Comparison of ENCODE assay signal across 33 mouse cellular contexts in the genomic region with DNA sequence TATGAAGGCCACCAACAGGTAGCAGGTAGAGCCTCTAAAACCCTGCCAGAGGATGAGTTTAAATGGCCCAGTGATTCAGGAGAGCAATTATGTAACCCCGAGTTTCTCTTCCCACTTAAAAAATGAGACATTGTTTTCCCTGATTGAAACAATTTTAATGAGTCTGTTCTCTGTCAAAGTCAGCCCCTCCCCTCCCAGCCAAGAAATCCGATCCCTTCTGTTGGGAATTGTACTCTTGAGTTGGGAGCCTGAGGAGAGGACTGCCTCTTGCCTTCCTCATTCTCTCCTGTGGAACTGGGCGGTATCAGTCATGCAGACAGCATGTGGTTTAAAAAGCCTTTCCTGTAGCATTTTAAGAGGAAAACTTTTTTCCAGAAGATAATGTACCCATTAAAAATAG. TPM values are rescaled to one million over a fixed set of nuclear protein-coding genes. Genes with fewer than 3 reads are reported as not detected.
A peak's percentile ranks its signal among the peaks of the same experiment; 100 is the strongest.
DNase-seq lines count a peak whose midpoint lies in the region; ATAC-seq and TF ChIP-seq lines count a peak whose summit lies in the region.
"Had no signal": no experiment of that assay in that cellular context is flagged by ENCODE, and none has a peak within 500 bp of the region (broad histone marks: within the 10 kb centered on the region; RNA-seq: fewer than 3 reads in every experiment).

No protein-coding gene starts in this region.

- no peaks in the 10 kb centered on the region for H3K9me3 ChIP-seq in embryonic facial prominence, embryonic 11.5 days (replicated peaks; ENCODE audit: control insufficient read depth, low read length)
- no peaks in the 10 kb centered on the region for H3K9me3 ChIP-seq in embryonic facial prominence, embryonic 10.5 days
- H3K9me3 ChIP-seq in megakaryocyte, embryonic 14.5 days = peaks cover 9% of the 10 kb centered on the region
- no peaks in the 10 kb centered on the region for H3K9me3 ChIP-seq in intestine, embryonic 15.5 days
- H3K9me3 ChIP-seq: embryonic facial prominence, embryonic 15.5 days; heart, embryonic 12.5 days; heart, embryonic 15.5 days; hindbrain, embryonic 10.5 days; hindbrain, embryonic 13.5 days had no signal

- no peaks in the 10 kb centered on the region for H3K4me1 ChIP-seq in embryonic facial prominence, embryonic 11.5 days (ENCODE audit: control insufficient read depth, insufficient read depth, low read length)
- H3K4me1 ChIP-seq in embryonic facial prominence, embryonic 10.5 days = peaks cover 23% of the 10 kb centered on the region
- H3K4me1 ChIP-seq in megakaryocyte, embryonic 14.5 days = peaks cover 59% of the 10 kb centered on the region
- H3K4me1 ChIP-seq in olfactory bulb, adult 2 months (ENCODE audit: control insufficient read depth, insufficient read depth, low read length) = peaks cover 49% of the 10 kb centered on the region
- H3K4me1 ChIP-seq in intestine, embryonic 15.5 days (replicated peaks) = no peaks in the 10 kb centered on the region
- H3K4me1 ChIP-seq: embryonic facial prominence, embryonic 15.5 days; heart, embryonic 12.5 days; heart, embryonic 15.5 days had no signal

- no peak overlapping the region for H3K9ac ChIP-seq in embryonic facial prominence, embryonic 11.5 days (replicated peaks; ENCODE audit: low read length)
- no peak overlapping the region for H3K9ac ChIP-seq in intestine, embryonic 15.5 days
- H3K9ac ChIP-seq: embryonic facial prominence, embryonic 15.5 days; forebrain, postnatal 0 days; heart, embryonic 12.5 days; heart, embryonic 15.5 days; hindbrain, embryonic 13.5 days had no signal

- no peaks in the 10 kb centered on the region for H3K27me3 ChIP-seq in embryonic facial prominence, embryonic 11.5 days (ENCODE audit: control insufficient read depth, insufficient read depth, low read length)
- no peaks in the 10 kb centered on the region for H3K27me3 ChIP-seq in embryonic facial prominence, embryonic 10.5 days (replicated peaks; ENCODE audit: low read depth, poor library complexity, severe bottlenecking)
- peaks cover 17% of the 10 kb centered on the region for H3K27me3 ChIP-seq in megakaryocyte, embryonic 14.5 days (replicated peaks)
- H3K27me3 ChIP-seq in intestine, embryonic 15.5 days (replicated peaks) = no peaks in the 10 kb centered on the region
- H3K27me3 ChIP-seq: embryonic facial prominence, embryonic 15.5 days; heart, embryonic 12.5 days; heart, embryonic 15.5 days; hindbrain, embryonic 13.5 days; Patski had no signal

- H3K36me3 ChIP-seq in embryonic facial prominence, embryonic 11.5 days (replicated peaks; ENCODE audit: control insufficient read depth, insufficient read depth, low read depth, low read length) = no peaks in the 10 kb centered on the region
- peaks cover 64% of the 10 kb centered on the region for H3K36me3 ChIP-seq in embryonic facial prominence, embryonic 10.5 days (replicated peaks)
- peaks cover 69% of the 10 kb centered on the region for H3K36me3 ChIP-seq in megakaryocyte, embryonic 14.5 days (replicated peaks; ENCODE audit: low read length)
- H3K36me3 ChIP-seq in intestine, embryonic 15.5 days = 0 out of 2 replicates have a peak, but pooled peaks cover 6% of the 10 kb centered on the region

- no peak overlapping the region for H3K4me2 ChIP-seq in embryonic facial prominence, embryonic 11.5 days (ENCODE audit: low read depth, low read length)
- H3K4me2 ChIP-seq in intestine, embryonic 15.5 days (replicated peaks) = no peak overlapping the region
- H3K4me2 ChIP-seq: embryonic facial prominence, embryonic 15.5 days; heart, embryonic 12.5 days; heart, embryonic 15.5 days; hindbrain, embryonic 13.5 days had no signal

- WGBS in embryonic facial prominence, embryonic 11.5 days = 17% methylated on average over 3 of the region's 3 CpGs
- 31% methylated on average over 3 of the region's 3 CpGs for WGBS in embryonic facial prominence, embryonic 10.5 days
- 26% methylated on average over 3 of the region's 3 CpGs for WGBS in olfactory bulb, adult 2 months
- 30% methylated on average over 3 of the region's 3 CpGs for WGBS in intestine, embryonic 15.5 days

- TF ChIP-seq POLR2A in olfactory bulb, adult 2 months (IDR thresholded peaks at IDR 0.05; ENCODE audit: insufficient read depth, low read depth, low read length) = no peak

- H3K27ac ChIP-seq in embryonic facial prominence, embryonic 11.5 days (replicated peaks; ENCODE audit: low read depth, low read length) = no peak overlapping the region
- no peak overlapping the region for H3K27ac ChIP-seq in embryonic facial prominence, embryonic 10.5 days (replicated peaks)
- peak overlapping the region; percentile 63; the same call in 1 of the 2 replicates for H3K27ac ChIP-seq in olfactory bulb, adult 2 months (ENCODE audit: insufficient read depth, low read depth, low read length)
- H3K27ac ChIP-seq in intestine, embryonic 15.5 days = no peak overlapping the region
- H3K27ac ChIP-seq: embryonic facial prominence, embryonic 15.5 days; heart, embryonic 15.5 days; hindbrain, embryonic 10.5 days; hindbrain, embryonic 13.5 days; hindbrain, postnatal 0 days had no signal

- peak; percentile 36 for DNase-seq in embryonic facial prominence, embryonic 11.5 days (ENCODE audit: low spot score)
- no peak for DNase-seq in embryonic facial prominence, embryonic 10.5 days (ENCODE audit: low spot score)
- DNase-seq in brain, adult 2 months (ENCODE audit: low read depth, low spot score) = peak; percentile 48
- DNase-seq in c-Kit-positive CD71-positive TER-119-positive erythroid progenitor cells, embryonic 14.5 days (ENCODE audit: low spot score) = no peak
- DNase-seq: adrenal gland, postnatal 10 days; adrenal gland, postnatal 36 days; B cell, adult 2 months; cerebellum, adult 11-12 months; cerebellum, adult 8-10 months; cerebellum, postnatal 10 days; cerebellum, postnatal 36 days; forebrain, postnatal 0 days; gastrocnemius, postnatal 25 days; heart, adult 18-20 months; heart, postnatal 10 days; heart, postnatal 36 days had no signal

- no peak for TF ChIP-seq CTCF in olfactory bulb, adult 2 months (IDR thresholded peaks at IDR 0.05; ENCODE audit: insufficient read depth, low read depth, low read length)

- ATAC-seq in embryonic facial prominence, embryonic 11.5 days (replicated peaks; ENCODE audit: insufficient number of reproducible peaks, low FRiP score, low TSS enrichment, low read depth) = no peak
- no peak for ATAC-seq in megakaryocyte, adult 5-6 weeks (ENCODE audit: poor library complexity, severe bottlenecking)
- no peak for ATAC-seq in intestine, embryonic 15.5 days
- ATAC-seq: forebrain, embryonic 14.5 days; forebrain, postnatal 0 days; hindbrain, postnatal 0 days; inflammation-experienced regulatory T-cells, adult 6 months; intestine, postnatal 0 days; Patski had no signal

- H3K4me3 ChIP-seq in embryonic facial prominence, embryonic 11.5 days (ENCODE audit: low read depth, low read length) = no peak overlapping the region
- no peak overlapping the region for H3K4me3 ChIP-seq in embryonic facial prominence, embryonic 10.5 days
- peak overlapping the region; percentile 20 for H3K4me3 ChIP-seq in megakaryocyte, embryonic 14.5 days (replicated peaks)
- H3K4me3 ChIP-seq in olfactory bulb, adult 2 months (ENCODE audit: insufficient read depth, low read depth, low read length) = no peak overlapping the region
- H3K4me3 ChIP-seq in intestine, embryonic 15.5 days (replicated peaks) = no peak overlapping the region
- H3K4me3 ChIP-seq: embryonic facial prominence, embryonic 15.5 days; heart, embryonic 12.5 days; heart, embryonic 15.5 days; hindbrain, embryonic 10.5 days; hindbrain, embryonic 13.5 days had no signal

RNA-seq across cellular contexts. Expression of a gene that starts 14.2 kb away (rescaled TPM):
- 25.5 and 28.1 TPM in 2 replicates for polyA plus RNA-seq in embryonic facial prominence, embryonic 11.5 days (2014; fragmentation: Nextera tagmentation; extraction: Ambion mirVana)
- 31.3 and 33.0 TPM in 2 replicates for polyA plus RNA-seq in embryonic facial prominence, embryonic 10.5 days (2016; fragmentation: Nextera tagmentation; extraction: Ambion mirVana)
- polyA plus RNA-seq in megakaryocyte, embryonic 14.5 days (2012; ENCODE audit: insufficient read depth, low replicate concordance) = 2.3 and 13.9 TPM in 2 replicates
- 3.3 and 4.9 TPM in 2 replicates for total RNA-seq in megakaryocyte, adult 5-6 weeks (2015)
- total RNA-seq in megakaryocyte, adult 5-6 weeks (2017) = 4.5 and 6.6 TPM in 2 replicates
- polyA plus RNA-seq in olfactory bulb, adult 2 months (2012; ENCODE audit: insufficient read depth, insufficient read length, low replicate concordance, missing spikeins) = not detected in 2 replicates
- polyA plus RNA-seq in intestine, embryonic 15.5 days (2015; fragmentation: Nextera tagmentation; extraction: Ambion mirVana) = 24.9 and 28.2 TPM in 2 replicates

RNA-seq across cellular contexts. Expression of a gene that starts 19.7 kb away (rescaled TPM):
- polyA plus RNA-seq in embryonic facial prominence, embryonic 11.5 days (2014; fragmentation: Nextera tagmentation; extraction: Ambion mirVana) = 0.41 and 0.52 TPM in 2 replicates
- 0.49 and 0.67 TPM in 2 replicates for polyA plus RNA-seq in embryonic facial prominence, embryonic 10.5 days (2016; fragmentation: Nextera tagmentation; extraction: Ambion mirVana)
- not detected in 2 replicates for polyA plus RNA-seq in megakaryocyte, embryonic 14.5 days (2012; ENCODE audit: insufficient read depth, low replicate concordance)
- total RNA-seq in megakaryocyte, adult 5-6 weeks (2015) = 0.04 TPM in 1 of 2 replicates, not detected in the other
- total RNA-seq in megakaryocyte, adult 5-6 weeks (2017) = not detected in 2 replicates
- not detected in 2 replicates for polyA plus RNA-seq in olfactory bulb, adult 2 months (2012; ENCODE audit: insufficient read depth, insufficient read length, low replicate concordance, missing spikeins)
- 0.08 TPM in 1 of 2 replicates, not detected in the other for polyA plus RNA-seq in intestine, embryonic 15.5 days (2015; fragmentation: Nextera tagmentation; extraction: Ambion mirVana)
- total RNA-seq: CH12.LX; gastrocnemius, adult 8-10 months; gastrocnemius, postnatal 25 days; heart, adult 18-20 months; heart, postnatal 10 days; MEL had no signal
- polyA plus RNA-seq: heart, embryonic 12.5 days; heart, embryonic 15.5 days; inflammation-experienced regulatory T-cells, adult 6 months; intestine, postnatal 0 days had no signal

RNA-seq across cellular contexts. Expression of a gene that starts 34.5 kb away (rescaled TPM):
- 31.5 and 33.0 TPM in 2 replicates for polyA plus RNA-seq in embryonic facial prominence, embryonic 11.5 days (2014; fragmentation: Nextera tagmentation; extraction: Ambion mirVana)
- polyA plus RNA-seq in embryonic facial prominence, embryonic 10.5 days (2016; fragmentation: Nextera tagmentation; extraction: Ambion mirVana) = 23.6 and 24.9 TPM in 2 replicates
- polyA plus RNA-seq in megakaryocyte, embryonic 14.5 days (2012; ENCODE audit: insufficient read depth, low replicate concordance) = 6.4 and 18.4 TPM in 2 replicates
- total RNA-seq in megakaryocyte, adult 5-6 weeks (2015) = 22.0 and 23.2 TPM in 2 replicates
- 39.8 and 62.2 TPM in 2 replicates for total RNA-seq in megakaryocyte, adult 5-6 weeks (2017)
- polyA plus RNA-seq in olfactory bulb, adult 2 months (2012; ENCODE audit: insufficient read depth, insufficient read length, low replicate concordance, missing spikeins) = not detected in 2 replicates
- 29.6 and 32.8 TPM in 2 replicates for polyA plus RNA-seq in intestine, embryonic 15.5 days (2015; fragmentation: Nextera tagmentation; extraction: Ambion mirVana)

RNA-seq across cellular contexts. Expression of a gene that starts 42.3 kb away (rescaled TPM):
- 8.0 and 9.5 TPM in 2 replicates for polyA plus RNA-seq in embryonic facial prominence, embryonic 11.5 days (2014; fragmentation: Nextera tagmentation; extraction: Ambion mirVana)
- polyA plus RNA-seq in embryonic facial prominence, embryonic 10.5 days (2016; fragmentation: Nextera tagmentation; extraction: Ambion mirVana) = 8.3 and 8.6 TPM in 2 replicates
- polyA plus RNA-seq in megakaryocyte, embryonic 14.5 days (2012; ENCODE audit: insufficient read depth, low replicate concordance) = 0.54 and 0.75 TPM in 2 replicates
- total RNA-seq in megakaryocyte, adult 5-6 weeks (2015) = 3.2 and 5.5 TPM in 2 replicates
- 4.2 and 4.6 TPM in 2 replicates for total RNA-seq in megakaryocyte, adult 5-6 weeks (2017)
- not detected in 2 replicates for polyA plus RNA-seq in olfactory bulb, adult 2 months (2012; ENCODE audit: insufficient read depth, insufficient read length, low replicate concordance, missing spikeins)
- polyA plus RNA-seq in intestine, embryonic 15.5 days (2015; fragmentation: Nextera tagmentation; extraction: Ambion mirVana) = 3.7 and 4.2 TPM in 2 replicates

RNA-seq across cellular contexts. Expression of a gene that starts 42.3 kb away (rescaled TPM):
- polyA plus RNA-seq in embryonic facial prominence, embryonic 11.5 days (2014; fragmentation: Nextera tagmentation; extraction: Ambion mirVana) = 751 and 753 TPM in 2 replicates
- 909 and 921 TPM in 2 replicates for polyA plus RNA-seq in embryonic facial prominence, embryonic 10.5 days (2016; fragmentation: Nextera tagmentation; extraction: Ambion mirVana)
- polyA plus RNA-seq in megakaryocyte, embryonic 14.5 days (2012; ENCODE audit: insufficient read depth, low replicate concordance) = 52.5 and 97.9 TPM in 2 replicates
- 439 and 533 TPM in 2 replicates for total RNA-seq in megakaryocyte, adult 5-6 weeks (2015)
- total RNA-seq in megakaryocyte, adult 5-6 weeks (2017) = 536 and 608 TPM in 2 replicates
- polyA plus RNA-seq in olfactory bulb, adult 2 months (2012; ENCODE audit: insufficient read depth, insufficient read length, low replicate concordance, missing spikeins) = not detected in 2 replicates
- polyA plus RNA-seq in intestine, embryonic 15.5 days (2015; fragmentation: Nextera tagmentation; extraction: Ambion mirVana) = 584 and 619 TPM in 2 replicates

Comparison
In these comparisons a context has a peak if more than half of its experiments do, and no peak if none do; other contexts are left out.
1. DNase-seq: peak in embryonic facial prominence, embryonic 11.5 days (single experiment) and brain, adult 2 months (single experiment); none in embryonic facial prominence, embryonic 10.5 days (single experiment) and c-Kit-positive CD71-positive TER-119-positive erythroid progenitor cells, embryonic 14.5 days (single experiment).